7 mouse cellular contexts compared by ENCODE assay signal in the genomic region with DNA sequence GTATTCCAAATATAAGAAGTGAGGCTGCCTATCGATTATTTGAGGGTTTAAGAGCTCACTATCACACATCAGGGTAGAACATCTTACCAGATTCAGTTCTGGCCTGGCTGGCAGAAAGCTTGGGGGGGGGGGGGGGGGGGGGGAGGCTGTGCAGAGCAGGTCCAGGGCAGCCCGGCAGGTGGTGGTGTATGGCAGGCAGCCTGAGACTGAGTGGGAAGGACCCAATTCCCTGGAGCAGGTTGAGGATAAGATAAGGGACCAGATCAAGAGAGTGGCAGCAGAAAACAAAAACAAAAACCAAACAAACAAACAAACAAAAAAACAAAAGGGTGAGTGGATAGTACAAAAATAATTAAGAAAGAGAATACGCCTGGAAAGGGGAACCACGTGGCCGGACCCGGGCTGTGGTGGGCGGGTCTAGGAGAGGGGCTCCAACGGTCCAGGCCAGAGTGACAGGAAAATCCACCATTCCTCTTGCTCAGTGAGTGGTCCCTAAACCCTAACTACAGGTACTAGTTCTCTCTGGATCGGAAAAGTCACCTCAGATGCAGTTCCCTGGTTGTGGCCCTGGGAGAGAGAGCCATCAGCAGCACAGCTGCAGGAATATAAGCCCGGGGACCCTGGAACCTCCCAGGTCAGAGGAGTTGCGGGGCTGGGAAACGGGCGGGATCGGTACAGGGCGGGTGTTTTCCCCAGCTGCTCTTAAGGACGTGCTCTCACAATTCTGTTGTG.
DNase-seq lines count a peak whose midpoint lies in the region; ATAC-seq and TF ChIP-seq lines count a peak whose summit lies in the region.

No protein-coding gene starts in this region.

- TF ChIP-seq EP300 in liver, embryonic 14.5 days (IDR thresholded peaks at IDR 0.05; ENCODE audit: low read depth), result no peak

- H3K4me3 ChIP-seq in heart, embryonic 16.5 days (ENCODE audit: low read length), result peak overlapping the region; percentile 65
- peak overlapping the region; percentile 38 to 48 for H3K4me3 ChIP-seq in liver, embryonic 14.5 days (ENCODE audit: insufficient read depth in 1 of 2, low read depth in 2 of 2, low read length in 2 of 2)
- peak overlapping the region; percentile 43 for H3K4me3 ChIP-seq in stomach, embryonic 15.5 days (replicated peaks)

- peak overlapping the region; percentile 72 for H3K4me2 ChIP-seq in heart, embryonic 16.5 days (ENCODE audit: low read depth, low read length)
- H3K4me2 ChIP-seq in liver, embryonic 14.5 days (ENCODE audit: low read depth), result peak overlapping the region; percentile 54
- H3K4me2 ChIP-seq in stomach, embryonic 15.5 days, result peak overlapping the region; percentile 56

- intact Hi-C loops in left cerebral cortex, postnatal 14 days (cut with DNase I), result no loop called here
- intact Hi-C loops in left cerebral cortex, postnatal 25 days (cut with DNase I), result no loop called here

- peak overlapping the region; percentile 72 for H3K9ac ChIP-seq in heart, embryonic 16.5 days (ENCODE audit: low read length)
- no peak overlapping the region; the same call in 1 of the 2 replicates for H3K9ac ChIP-seq in liver, embryonic 14.5 days (replicated peaks)
- H3K9ac ChIP-seq in stomach, embryonic 15.5 days, result no peak overlapping the region

- H3K36me3 ChIP-seq in heart, embryonic 16.5 days (ENCODE audit: control insufficient read depth, insufficient read depth), result no peaks in the 10 kb centered on the region
- H3K36me3 ChIP-seq in liver, embryonic 14.5 days (replicated peaks; ENCODE audit: control insufficient read depth, insufficient read depth, low read depth), result no peaks in the 10 kb centered on the region
- H3K36me3 ChIP-seq in stomach, embryonic 15.5 days, result no peaks in the 10 kb centered on the region

- peak; percentile 2 for DNase-seq in left cerebral cortex, postnatal 14 days (ENCODE audit: low spot score in 2 of 2)
- DNase-seq in left cerebral cortex, postnatal 25 days (ENCODE audit: low spot score in 2 of 2), result no peak
- peak; percentile 3 for DNase-seq in c-Kit-positive CD71-positive TER-119-positive erythroid progenitor cells, embryonic 14.5 days (ENCODE audit: low spot score)
- no peak for DNase-seq in liver, embryonic 14.5 days (ENCODE audit: low read depth in 3 of 3, low spot score in 3 of 3)
- DNase-seq in cerebellum, adult 11-12 months, result no peak

- H3K4me1 ChIP-seq in heart, embryonic 16.5 days (ENCODE audit: control insufficient read depth, insufficient read depth, low read length), result no peaks in the 10 kb centered on the region
- no peaks in the 10 kb centered on the region for H3K4me1 ChIP-seq in liver, embryonic 14.5 days (replicated peaks; ENCODE audit: control insufficient read depth in 2 of 2, insufficient read depth in 2 of 2, low read length in 1 of 2)
- H3K4me1 ChIP-seq in stomach, embryonic 15.5 days, result no peaks in the 10 kb centered on the region

- 11% methylated on average over 16 of the region's 16 CpGs for WGBS in heart, embryonic 16.5 days
- WGBS in liver, embryonic 14.5 days (ENCODE audit: insufficient replicate concordance), result 17% methylated on average over 16 of the region's 16 CpGs
- WGBS in stomach, embryonic 15.5 days, result 18% methylated on average over 16 of the region's 16 CpGs

- ATAC-seq in heart, embryonic 16.5 days (replicated peaks; ENCODE audit: extremely low read depth, insufficient read depth, low FRiP score), result peak; percentile 90
- peak; percentile 75 for ATAC-seq in liver, embryonic 14.5 days (ENCODE audit: insufficient read depth)
- peak; percentile 83 for ATAC-seq in stomach, embryonic 15.5 days (ENCODE audit: insufficient read depth, low FRiP score, low read depth)

- no peaks in the 10 kb centered on the region for H3K9me3 ChIP-seq in heart, embryonic 16.5 days (replicated peaks; ENCODE audit: control insufficient read depth, low read length)
- no peaks in the 10 kb centered on the region for H3K9me3 ChIP-seq in liver, embryonic 14.5 days (ENCODE audit: control insufficient read depth, low read length)
- H3K9me3 ChIP-seq in stomach, embryonic 15.5 days, result no peaks in the 10 kb centered on the region

- TF ChIP-seq CTCF in liver, embryonic 14.5 days (IDR thresholded peaks at IDR 0.05; ENCODE audit: low read depth), result no peak; the same call in 1 of the 2 replicates

- no peak overlapping the region for H3K27ac ChIP-seq in heart, embryonic 16.5 days (ENCODE audit: low read length)
- H3K27ac ChIP-seq in liver, embryonic 14.5 days, result no peak overlapping the region
- no peak overlapping the region for H3K27ac ChIP-seq in stomach, embryonic 15.5 days

- no peaks in the 10 kb centered on the region for H3K27me3 ChIP-seq in heart, embryonic 16.5 days (ENCODE audit: control insufficient read depth, insufficient read depth, low read length)
- H3K27me3 ChIP-seq in liver, embryonic 14.5 days (ENCODE audit: control insufficient read depth, insufficient read depth, low read length), result no peaks in the 10 kb centered on the region
- H3K27me3 ChIP-seq in stomach, embryonic 15.5 days (replicated peaks), result no peaks in the 10 kb centered on the region

Comparison
In these comparisons a context has a peak if more than half of its experiments do, and no peak if none do; other contexts are left out.
1. DNase-seq: peak in left cerebral cortex, postnatal 14 days (2 of 2) and c-Kit-positive CD71-positive TER-119-positive erythroid progenitor cells, embryonic 14.5 days (single experiment); none in left cerebral cortex, postnatal 25 days (0 of 2), liver, embryonic 14.5 days (0 of 3) and cerebellum, adult 11-12 months (single experiment).
2. Peak in every context shown above with its lines, with median percentiles within 50 percentile points of each other: ATAC-seq, H3K4me2 ChIP-seq and H3K4me3 ChIP-seq.